Mouse (Mus musculus) CD4-positive, CD25-positive, alpha-beta regulatory T cell, adult 2 months (primary cell): ENCODE results near the gene Gcm2.

Experiments used
- DNase-seq: peaks from one replicate; pipeline ENCODE4 v3.0.0-alpha.2; 2012; ENCODE audit warnings: low read depth, low spot score

Gene Gcm2

DNA sequence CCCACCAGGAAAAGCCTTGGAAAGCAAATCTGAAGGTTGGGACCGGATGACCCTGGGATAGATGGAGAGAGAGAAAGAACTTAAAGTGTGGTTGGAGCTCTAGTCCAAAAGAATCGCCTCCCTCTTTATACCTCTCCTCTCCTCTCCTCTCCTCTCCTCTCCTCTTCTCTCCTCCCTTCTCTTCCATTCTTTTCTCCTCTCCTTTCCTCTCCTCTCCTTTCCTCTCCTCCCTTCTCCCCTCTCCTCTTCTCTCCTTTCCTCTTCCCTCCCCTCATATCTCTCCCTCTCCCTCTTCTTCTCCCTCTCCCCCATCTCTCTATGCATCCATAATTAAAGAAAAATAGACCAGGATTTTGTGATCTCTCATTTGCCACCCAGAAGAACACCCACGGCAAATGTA lies at the start of gene Gcm2:
Gene Gcm2 (minus strand): TSS at position 101 of the 400 bp plus-strand sequence.
- DNase-seq, result no peak

GRCm38 (mm10) chr13:41158426-41158825 lies 47.6 kb upstream of the Gcm2 start:
- DNase-seq, result no peak

GRCm38 (mm10) chr13:41153146-41153545 lies 42.3 kb upstream of the Gcm2 start:
- DNase-seq, result no peak

GRCm38 (mm10) chr13:41146271-41146670 lies 35.4 kb upstream of the Gcm2 start:
- peak; percentile 72 for DNase-seq

DNA sequence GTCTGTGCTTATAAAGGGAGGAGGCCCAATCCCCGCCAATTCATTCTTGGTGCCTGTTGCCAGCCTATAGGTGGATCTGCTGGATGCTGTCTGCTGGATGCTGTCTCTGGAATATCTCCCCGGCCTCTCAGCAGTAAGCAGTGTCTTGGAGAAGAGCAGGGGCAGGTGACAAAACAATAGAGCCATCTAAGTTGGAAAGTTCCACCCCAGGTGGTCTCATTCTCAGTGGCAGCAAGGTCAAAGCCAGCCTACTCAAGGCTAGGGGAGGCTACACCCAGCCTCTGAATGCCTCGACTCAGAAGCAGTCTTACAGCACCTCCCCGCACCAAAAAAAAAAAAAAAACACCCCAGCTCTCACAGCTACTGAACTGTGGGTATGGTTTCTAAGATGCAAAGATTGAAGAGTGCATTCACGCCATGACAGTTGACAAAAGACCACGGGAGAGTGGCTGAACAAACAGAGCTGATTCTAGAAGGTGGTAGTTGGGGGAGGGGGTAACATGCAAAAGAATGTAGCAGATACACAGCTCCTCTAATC lies 34.7 kb upstream of the Gcm2 start:
- DNase-seq, result no peak

GRCm38 (mm10) chr13:41134901-41135300 lies 24.1 kb upstream of the Gcm2 start:
- peak; percentile 73 for DNase-seq

DNA sequence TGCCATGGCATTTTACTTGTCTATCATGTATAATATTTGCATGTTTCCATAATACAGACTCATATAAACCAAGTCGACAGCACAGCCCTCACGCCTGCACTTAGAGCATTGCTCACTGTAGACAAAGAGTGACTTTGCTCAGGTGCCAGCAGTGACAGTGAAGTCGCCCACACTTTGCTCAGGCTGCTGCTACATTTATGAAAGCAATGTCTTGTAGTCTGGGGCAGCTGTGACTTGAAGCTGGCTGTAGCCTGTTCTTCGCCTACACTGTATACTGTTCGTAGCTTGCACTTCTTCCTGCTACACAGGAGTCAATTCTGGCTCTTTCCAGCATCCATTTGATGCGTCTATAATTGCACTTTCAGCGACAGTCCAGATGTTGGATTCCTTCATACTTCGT lies 18.2 kb upstream of the Gcm2 start:
- DNase-seq, result no peak

DNA sequence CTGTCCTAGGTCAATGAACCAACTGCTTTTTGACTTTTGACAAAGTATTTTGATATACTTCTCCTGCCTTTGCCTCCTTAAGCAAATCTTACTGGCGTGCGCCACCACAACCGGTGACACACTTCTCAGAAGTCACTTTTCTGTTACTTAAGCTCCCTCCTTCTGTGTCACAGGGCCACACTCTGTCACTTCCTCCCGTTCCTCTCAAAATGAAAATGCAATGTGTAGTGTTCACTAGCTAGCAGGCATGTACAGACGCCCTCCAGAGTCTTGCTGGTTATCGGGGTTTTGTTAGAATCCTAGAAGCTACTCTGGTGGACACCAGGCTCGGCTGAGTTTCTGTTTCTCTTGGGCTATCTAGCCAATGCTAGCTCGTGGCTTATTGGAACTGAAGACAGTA lies 17.5 kb upstream of the Gcm2 start:
- DNase-seq, result peak; percentile 22

DNA sequence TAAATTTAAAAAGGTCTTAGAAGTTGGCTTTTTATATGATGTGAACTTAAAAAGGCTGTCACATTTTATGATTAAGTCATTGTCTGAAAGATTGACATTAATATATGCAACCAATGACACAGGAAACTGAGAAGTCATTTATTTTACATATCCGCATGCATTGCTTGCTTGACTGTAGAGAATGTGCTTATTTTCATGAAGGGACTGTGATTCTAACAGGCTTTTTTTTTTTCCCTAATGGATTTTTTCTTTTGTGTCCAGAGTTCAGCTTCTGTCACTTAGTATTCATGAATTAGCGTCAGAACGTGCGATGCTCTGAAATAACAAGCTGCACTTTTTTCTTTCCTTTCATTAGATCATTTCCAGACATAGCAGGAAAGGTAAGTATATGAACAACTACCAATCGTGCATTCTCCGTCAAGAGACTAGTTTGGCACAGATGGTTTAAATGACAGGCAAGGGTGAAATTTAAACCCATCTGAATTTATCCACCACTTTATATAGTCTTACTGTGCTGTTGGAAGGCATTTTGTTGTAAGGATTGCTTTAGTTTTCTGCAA lies 12.9 kb upstream of the Gcm2 start:
- DNase-seq, result no peak

GRCm38 (mm10) chr13:41119152-41119945 lies 8.5 kb upstream of the Gcm2 start:
- DNase-seq, result no peak

GRCm38 (mm10) chr13:41113940-41114339 lies 3.1 kb upstream of the Gcm2 start, which contains the start of gene Sycp2l:
Gene Sycp2l (plus strand): TSS chr13:41114307.
- no peak for DNase-seq

GRCm38 (mm10) chr13:41105541-41105940 lies 5.3 kb downstream of the Gcm2 start:
- no peak for DNase-seq

GRCm38 (mm10) chr13:41103841-41104525 lies 6.9 kb downstream of the Gcm2 start:
- no peak for DNase-seq

DNA sequence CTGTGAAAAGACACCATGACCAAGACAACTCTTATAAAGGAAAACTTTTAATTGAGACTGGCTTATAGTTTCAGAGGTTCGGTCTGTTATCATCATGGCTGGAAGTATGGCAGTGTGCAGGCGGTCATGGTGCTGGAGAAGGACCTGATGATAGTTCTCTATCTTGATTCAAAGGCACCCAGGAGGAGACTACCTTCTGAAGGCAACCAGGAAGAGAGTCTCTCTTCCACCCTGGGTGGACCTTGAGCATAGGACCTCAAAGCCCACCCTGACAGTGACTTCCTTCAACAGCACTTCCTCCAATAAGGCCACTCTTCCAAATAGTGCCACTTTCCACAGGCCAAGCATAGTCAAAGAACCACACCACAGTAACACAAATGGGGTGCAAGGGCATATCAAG lies 10.8 kb downstream of the Gcm2 start:
- DNase-seq, result no peak

DNA sequence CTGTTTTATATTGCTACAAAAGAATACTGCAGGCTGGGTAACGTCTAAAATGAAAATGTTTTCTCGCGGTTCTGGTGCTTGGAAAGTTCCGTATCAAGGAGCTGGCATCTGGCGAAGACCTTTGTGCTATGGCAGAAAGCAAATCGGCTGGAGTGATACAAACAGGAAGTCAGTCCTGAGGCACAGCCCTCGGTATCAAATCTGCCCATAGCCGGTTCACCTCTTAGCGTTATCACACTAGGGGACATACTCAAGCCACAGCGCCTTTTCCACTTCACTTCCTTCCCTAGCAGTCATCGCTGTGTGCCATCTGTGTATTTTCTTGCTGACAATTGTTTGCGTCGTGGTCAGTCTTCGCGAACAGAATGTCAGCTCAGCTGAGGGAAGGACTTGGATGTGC lies 12.5 kb downstream of the Gcm2 start:
- no peak for DNase-seq

GRCm38 (mm10) chr13:41097324-41098058 lies 13.3 kb downstream of the Gcm2 start:
- peak; percentile 86 for DNase-seq

DNA sequence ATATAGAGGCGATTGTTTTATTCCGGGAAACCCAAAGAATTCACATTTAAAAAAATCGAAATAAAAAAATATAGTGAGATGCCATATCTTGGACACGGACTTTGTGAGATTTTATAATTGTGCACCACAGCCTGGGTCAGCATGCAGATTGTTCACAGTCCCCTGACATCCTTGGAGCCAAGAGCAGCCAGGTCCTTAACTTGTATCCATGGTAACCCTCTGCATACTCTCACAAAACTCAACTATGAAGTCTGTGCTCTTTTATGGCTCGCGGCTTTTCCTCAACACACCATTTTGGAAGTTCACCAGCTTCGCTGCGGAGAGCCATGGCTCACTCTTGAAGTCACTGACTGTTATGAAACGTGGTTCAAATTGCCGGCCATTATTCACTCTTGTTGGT lies 16.7 kb downstream of the Gcm2 start:
- no peak for DNase-seq

GRCm38 (mm10) chr13:41091271-41091670 lies 19.6 kb downstream of the Gcm2 start:
- DNase-seq, result no peak

- no peak for DNase-seq
Observed at GRCm38 (mm10) chr13:41088746-41089145, 22.1 kb downstream of the Gcm2 start.

GRCm38 (mm10) chr13:41085140-41085539 lies 25.7 kb downstream of the Gcm2 start:
- peak; percentile 52 for DNase-seq

DNA sequence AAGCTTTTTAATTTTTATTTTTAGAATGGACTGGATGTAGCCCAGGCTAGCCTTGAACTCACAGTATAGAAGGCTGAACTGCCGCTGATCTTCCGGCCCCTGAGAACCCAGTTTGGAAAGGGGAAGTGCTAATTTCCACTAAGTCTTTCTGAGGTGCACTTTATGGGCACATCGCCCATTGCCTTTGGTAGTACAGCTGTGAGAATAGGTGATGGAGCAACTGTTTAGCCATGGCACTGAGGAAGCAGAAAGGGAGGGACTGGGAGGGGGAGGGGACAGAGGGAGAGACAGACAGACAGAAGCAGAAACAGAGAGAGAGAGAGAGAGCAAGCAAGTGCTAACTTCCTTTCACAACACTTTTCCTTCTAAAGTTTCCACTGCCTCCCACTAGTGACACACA lies 26.3 kb downstream of the Gcm2 start:
- DNase-seq, result no peak

- DNase-seq, result no peak
Observed at GRCm38 (mm10) chr13:41080700-41081099, 30.1 kb downstream of the Gcm2 start.
